Mouse (Mus musculus): ENCODE measurements around the gene Lrrd1. TPM values are rescaled to one million over a fixed set of nuclear protein-coding genes. Genes with fewer than 3 reads are reported as not detected.

Gene Lrrd1
- 0.09 and 0.11 TPM in 2 replicates for polyA plus RNA-seq (2012; rRNA removed)

DNA sequence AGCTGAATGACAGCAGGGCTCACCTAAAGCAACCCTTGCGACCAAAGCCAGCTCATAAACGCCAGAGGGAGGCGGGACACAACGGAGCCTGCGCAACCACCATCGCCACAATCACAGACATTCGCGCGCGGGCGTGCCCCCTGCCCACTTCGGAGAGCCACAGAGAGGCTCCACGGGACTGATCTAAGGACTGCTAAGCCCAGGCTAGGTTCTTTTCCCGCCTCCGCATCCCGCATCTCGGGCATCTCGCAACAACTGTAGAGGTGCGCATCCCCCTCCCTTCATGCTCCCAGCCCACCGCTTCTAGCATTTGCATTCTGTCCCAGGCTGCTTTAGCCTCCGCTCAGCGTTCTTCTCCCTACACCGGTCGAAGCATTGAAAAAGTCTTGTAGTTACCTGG is at the start of gene Lrrd1:
TSS of gene Lrrd1 (plus strand) at position 148 of the 400 bp plus-strand sequence.

DNA sequence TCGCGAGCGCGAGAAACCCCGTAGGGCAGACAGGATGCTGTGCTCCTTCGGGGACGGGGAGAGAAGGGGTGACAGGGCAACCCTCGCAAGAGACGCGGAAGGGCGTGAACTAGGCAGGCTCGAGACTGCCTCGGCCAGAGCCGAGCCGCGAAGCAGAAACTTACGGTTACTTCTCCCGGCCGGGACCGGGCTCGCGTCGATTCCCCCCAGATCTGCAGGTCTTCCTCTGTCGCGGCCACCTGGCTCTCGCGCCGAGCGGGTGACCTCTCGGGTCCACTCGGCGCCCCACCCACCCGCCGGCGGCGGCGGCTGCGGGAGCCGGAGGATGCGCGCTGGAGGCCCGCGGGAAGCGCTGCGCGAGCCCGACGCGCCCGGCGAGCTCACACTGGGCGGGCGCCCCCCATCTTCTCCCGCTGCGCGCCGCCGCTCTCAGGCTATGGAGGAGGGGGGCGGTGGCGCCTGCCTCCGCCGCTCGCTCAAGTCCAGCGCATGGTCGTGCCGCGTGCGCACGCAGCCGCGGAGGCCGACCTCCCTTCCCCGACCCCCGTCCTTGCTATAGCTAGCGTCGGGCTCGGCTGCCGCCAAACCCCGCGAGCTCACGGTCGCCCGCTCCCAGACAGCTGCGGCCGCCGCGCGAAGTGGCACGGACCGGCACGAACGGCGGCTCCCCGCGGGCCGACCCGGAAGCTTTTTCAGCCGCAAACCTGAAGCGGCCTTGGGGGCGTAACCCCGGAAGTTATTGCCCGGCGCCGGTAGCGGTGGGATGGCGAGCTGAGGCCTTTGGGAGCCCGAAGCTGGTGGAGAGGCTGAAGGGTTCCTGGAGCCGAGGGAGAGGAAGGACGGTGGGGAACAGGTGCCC is 42.3 kb upstream of the Lrrd1 start, which contains the start of the genes Ankib1 and Krit1:
TSS of gene Ankib1 (minus strand) at position 493 of the 859 bp plus-strand sequence.
TSS of gene Krit1 (plus strand) at position 752 of the 859 bp plus-strand sequence.

DNA sequence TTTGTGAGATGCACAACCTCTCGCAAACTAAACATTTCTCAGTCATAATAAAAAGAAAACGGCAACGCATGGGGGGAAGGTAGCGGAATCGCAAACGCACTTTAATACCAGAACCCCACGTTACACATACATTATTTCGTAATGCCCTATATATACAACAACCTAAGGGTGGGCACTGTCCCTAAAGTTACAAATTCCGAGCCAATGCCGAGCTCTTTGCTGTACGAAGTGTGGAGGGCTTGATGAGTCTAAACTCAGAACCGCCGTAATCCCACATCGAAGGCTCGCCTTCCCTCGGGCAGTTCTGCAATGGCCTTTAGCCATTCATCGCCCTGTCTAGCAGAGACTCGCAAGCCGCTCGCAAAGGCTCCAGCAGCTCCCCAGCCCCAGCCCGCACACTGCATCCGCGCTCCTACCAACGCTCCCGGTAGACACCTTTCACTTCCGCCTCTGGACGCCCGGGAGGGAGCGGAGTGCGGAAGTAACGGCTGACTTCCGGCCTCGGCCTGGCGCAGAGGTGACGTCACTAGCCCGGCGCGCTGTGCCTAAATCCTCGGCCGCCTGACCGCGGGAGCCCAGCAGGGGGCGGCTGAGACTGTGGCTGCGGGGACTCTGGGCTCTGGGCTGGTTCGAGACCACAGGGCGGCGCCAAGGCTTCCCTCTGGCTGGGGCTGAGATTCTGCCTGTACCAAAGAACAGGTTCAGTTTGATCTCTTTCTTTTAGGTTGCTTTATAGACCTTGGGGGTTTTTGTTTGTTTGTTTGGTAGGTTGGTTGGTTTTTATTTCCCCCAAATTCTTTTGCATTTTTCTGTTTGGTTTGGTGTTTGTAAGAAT is 48.7 kb downstream of the Lrrd1 start, which contains the start of gene Mterf1a:
TSS of gene Mterf1a (minus strand) at position 475 of the 835 bp plus-strand sequence.

Other genes with a start within 250 kb of the Lrrd1 start
- gene Pex1, start 249.1 kb upstream of the Lrrd1 start, polyA plus RNA-seq (2012; rRNA removed): 25.2 and 27.0 TPM in 2 replicates
- 10.8 and 11.8 TPM in 2 replicates for gene Rbm48, start 248.6 kb upstream of the Lrrd1 start, polyA plus RNA-seq (2012; rRNA removed)
- gene Tmbim7, start 194.0 kb upstream of the Lrrd1 start, polyA plus RNA-seq (2012; rRNA removed): not detected in 2 replicates
- gene Gatad1, start 188.0 kb upstream of the Lrrd1 start, polyA plus RNA-seq (2012; rRNA removed): 66.9 and 78.6 TPM in 2 replicates
- 19.5 and 20.5 TPM in 2 replicates for gene Ankib1, start 42.2 kb upstream of the Lrrd1 start, polyA plus RNA-seq (2012; rRNA removed)
- gene Krit1, start 42.0 kb upstream of the Lrrd1 start, polyA plus RNA-seq (2012; rRNA removed): 47.3 and 56.5 TPM in 2 replicates
- 6.2 and 6.3 TPM in 2 replicates for gene Mterf1a, start 48.8 kb downstream of the Lrrd1 start, polyA plus RNA-seq (2012; rRNA removed)
- 64.8 and 78.4 TPM in 2 replicates for gene Akap9, start 82.9 kb downstream of the Lrrd1 start, polyA plus RNA-seq (2012; rRNA removed)

Data from central nervous system, embryonic 14 days (tissue).